Mouse (Mus musculus) heart, postnatal 10 days (tissue): ENCODE results near the gene Gadd45g. TPM values are rescaled to one million over a fixed set of nuclear protein-coding genes. Genes with fewer than 3 reads are reported as not detected.

Source experiments
- DNase-seq, 2 experiments: peaks; one replicate each; pipeline ENCODE4 v3.0.0; 2021
- intact Hi-C: fragments of 180-260 bp; cut with DNase I; formaldehyde crosslinking; loops from one replicate; pipeline ENCODE4 v1.15.1; 2025
- total RNA-seq, 2 experiments: library from RNA; stranded (reverse); gene quantifications; 2 replicates each; pipeline ENCODE4 v1.2.3; 2021

The Gadd45g gene
- total RNA-seq, 2 experiments from 2014 or later: 27.8 to 37.9 TPM

DNA sequence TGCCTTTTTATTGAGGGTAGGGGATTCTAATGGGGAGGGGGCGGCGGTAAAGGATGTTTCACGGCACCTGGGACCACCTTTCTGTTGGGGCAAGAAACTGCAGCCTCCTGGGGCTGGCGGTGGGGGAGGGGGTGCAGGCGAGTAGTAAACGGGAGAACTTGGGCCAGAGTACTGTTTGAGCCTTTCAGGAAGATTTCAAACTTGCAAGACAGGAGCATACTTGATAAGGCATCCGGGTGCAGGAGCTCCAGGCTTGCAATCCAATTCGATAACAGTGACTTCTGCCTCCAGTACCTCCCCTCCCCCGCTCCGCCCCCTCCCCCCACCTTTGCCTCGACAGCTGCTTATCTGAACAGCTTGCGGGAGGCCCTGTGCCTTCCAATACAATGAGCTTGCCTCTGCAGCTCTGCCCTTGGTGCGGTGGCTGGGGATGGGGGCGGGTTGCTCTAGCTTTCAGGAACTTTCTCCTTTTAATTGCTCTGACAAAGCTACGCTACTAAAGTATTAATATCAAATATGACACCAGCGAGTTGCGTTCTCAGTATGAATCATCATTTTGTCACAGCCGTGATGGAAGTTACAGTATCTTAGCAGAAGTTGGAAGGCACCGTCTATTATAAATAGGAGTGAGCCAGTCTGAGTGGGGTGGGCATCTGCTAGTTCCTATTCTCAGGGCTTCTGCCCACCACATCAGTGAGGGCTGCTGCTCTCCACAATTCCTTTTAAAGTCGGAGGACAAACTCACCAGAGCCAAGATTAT, 2.2 kb downstream of the Gadd45g start:
- intact Hi-C loops: loop anchor here (5.0 kb wide), 2 partner anchors 114 to 289 kb away; no protein-coding TSS in a partner anchor
- DNase-seq: peak; percentile 56 to 68

GRCm38 (mm10) chr13:51849241-51850033, 3.0 kb downstream of the Gadd45g start:
- intact Hi-C loops: loop anchor here (5.0 kb wide), 2 partner anchors 113 to 288 kb away; no protein-coding TSS in a partner anchor
- DNase-seq: peak in 1 of 2 experiments; percentile 76

- intact Hi-C loops: no loop called here
- DNase-seq: no peak
Measured at GRCm38 (mm10) chr13:51850565-51850964, 4.1 kb downstream of the Gadd45g start.

DNA sequence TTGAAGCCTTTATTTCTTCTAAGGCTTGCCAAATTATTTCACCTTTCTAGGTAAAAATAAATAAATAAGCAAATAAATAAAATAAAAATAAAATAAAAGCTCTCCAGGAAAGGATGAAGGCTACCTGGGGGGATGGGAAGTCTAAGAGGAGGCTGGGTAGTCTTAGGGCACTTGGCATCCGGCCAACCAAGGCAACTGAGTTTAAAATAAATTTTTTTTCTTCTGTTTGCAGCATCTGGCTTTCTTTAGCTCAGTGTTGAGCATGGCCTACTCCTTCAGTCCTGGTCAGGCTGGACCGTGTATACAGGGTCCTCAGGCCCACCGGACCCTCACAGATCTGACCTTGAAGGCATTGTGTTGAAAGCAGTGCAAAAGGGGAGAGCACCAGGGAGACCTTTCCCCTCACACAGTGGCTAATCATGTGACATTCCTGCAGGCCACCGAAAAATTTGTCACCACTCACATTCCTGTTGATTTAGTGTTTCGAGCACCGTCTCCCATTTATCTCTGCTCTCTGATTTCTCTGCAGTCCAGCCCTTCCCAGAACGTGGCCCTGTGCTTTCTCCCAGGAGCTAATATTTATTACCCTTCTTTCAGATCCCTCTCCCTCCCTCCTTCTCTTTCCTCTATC, 6.2 kb downstream of the Gadd45g start:
- intact Hi-C loops: loop anchor here (2.0 kb wide), 1 partner anchor 16 kb away; no protein-coding TSS in a partner anchor
- no peak for DNase-seq

DNA sequence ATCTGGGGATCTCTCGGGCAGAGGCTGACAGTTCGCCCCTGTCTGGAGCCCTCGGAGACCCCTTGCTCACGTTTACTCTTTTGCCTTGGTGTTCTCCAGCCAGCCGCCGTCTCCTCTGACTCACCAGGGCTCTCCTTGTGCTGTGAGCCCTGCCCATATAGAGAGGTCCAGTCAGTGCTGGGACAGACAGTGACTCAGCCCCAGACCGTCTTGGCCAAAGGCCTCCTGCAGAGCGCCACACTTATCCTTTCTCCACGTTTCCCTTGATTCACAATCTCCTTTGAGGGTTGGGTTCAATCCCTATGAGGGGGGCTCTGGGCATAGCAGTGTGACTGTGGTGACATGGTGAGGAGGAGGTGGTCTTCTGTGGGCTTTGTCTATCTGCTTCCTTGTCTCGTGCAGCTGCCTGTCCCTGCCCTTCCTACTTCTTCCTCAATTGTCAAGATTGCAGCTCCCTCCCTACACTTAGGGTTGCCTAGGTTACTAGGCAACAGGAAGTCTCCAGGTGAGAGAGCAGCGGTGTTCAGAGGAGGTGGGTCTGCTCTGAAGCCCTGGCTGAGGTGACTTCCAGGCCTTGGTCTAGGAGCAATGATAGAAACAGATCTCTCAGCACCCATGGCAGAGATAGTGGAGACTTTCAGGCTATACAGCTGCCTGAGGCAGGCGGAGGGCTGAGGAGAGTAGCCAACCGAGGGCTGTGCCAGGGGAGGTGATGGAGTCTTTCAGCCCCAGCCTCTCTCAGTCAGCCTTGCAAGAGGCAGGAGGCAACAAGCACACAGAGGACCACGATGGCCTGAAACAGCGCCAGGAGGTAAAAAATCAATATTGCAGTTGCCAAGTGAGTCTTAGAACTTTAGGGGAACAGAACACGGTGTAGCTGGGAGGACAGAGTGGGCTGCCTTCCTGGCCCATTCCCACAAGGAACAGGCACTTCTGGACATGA, 7.1 kb downstream of the Gadd45g start:
- peak in 1 of 2 experiments; percentile 55 for DNase-seq
- intact Hi-C loops: loop anchor here (2.0 kb wide), 1 partner anchor 15 kb away; no protein-coding TSS in a partner anchor

GRCm38 (mm10) chr13:51855584-51855983, 9.1 kb downstream of the Gadd45g start:
- no peak for DNase-seq
- intact Hi-C loops: no loop called here

GRCm38 (mm10) chr13:51857156-51857555, 10.7 kb downstream of the Gadd45g start:
- intact Hi-C loops: no loop called here
- DNase-seq: no peak

- intact Hi-C loops: no loop called here
- no peak for DNase-seq
Measured at GRCm38 (mm10) chr13:51858475-51858874, 12.0 kb downstream of the Gadd45g start.

DNA sequence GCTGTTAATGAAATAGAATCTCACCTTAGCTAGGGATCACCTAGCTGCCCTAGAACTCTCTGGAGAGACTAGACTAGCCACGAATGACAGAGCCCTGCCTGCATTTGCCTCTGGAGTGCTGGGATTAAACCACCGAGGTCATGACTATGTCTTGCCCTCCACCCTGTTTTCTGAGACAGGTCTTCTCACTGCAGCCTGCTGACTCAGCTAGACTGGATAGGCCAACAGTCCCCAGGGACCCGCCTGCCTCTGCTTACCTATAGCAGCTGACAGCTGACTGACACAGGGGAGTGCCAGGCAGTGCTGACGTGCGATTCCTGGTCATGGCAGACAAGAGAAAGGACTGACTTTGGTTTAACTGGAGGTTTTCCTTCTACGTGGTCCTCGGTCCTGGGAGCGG, 12.7 kb downstream of the Gadd45g start:
- no peak for DNase-seq
- intact Hi-C loops: no loop called here

- no peak for DNase-seq
- intact Hi-C loops: no loop called here
Measured at GRCm38 (mm10) chr13:51859798-51860197, 13.3 kb downstream of the Gadd45g start.

- intact Hi-C loops: no loop called here
- DNase-seq: no peak
Measured at GRCm38 (mm10) chr13:51862750-51863149, 16.3 kb downstream of the Gadd45g start.

- DNase-seq: no peak
- intact Hi-C loops: no loop called here
Measured at GRCm38 (mm10) chr13:51866151-51866659, 19.7 kb downstream of the Gadd45g start.

- DNase-seq: peak; percentile 68 to 85
- intact Hi-C loops: loop anchor here (2.0 kb wide), 1 partner anchor 16 kb away; no protein-coding TSS in a partner anchor
Measured at GRCm38 (mm10) chr13:51868491-51869128, 22.1 kb downstream of the Gadd45g start.

GRCm38 (mm10) chr13:51869129-51869491, 22.6 kb downstream of the Gadd45g start:
- peak in 1 of 2 experiments; percentile 31 for DNase-seq
- intact Hi-C loops: loop anchor here (2.0 kb wide), 1 partner anchor 16 kb away; no protein-coding TSS in a partner anchor

GRCm38 (mm10) chr13:51871148-51871547, 24.7 kb downstream of the Gadd45g start:
- intact Hi-C loops: no loop called here

GRCm38 (mm10) chr13:51872252-51872962, 25.9 kb downstream of the Gadd45g start:
- peak; percentile 72 to 76 for DNase-seq

More at GRCm38 (mm10) chr13:51871148-51871547, 24.7 kb downstream of the Gadd45g start:
- DNase-seq: peak; percentile 51 to 59

GRCm38 (mm10) chr13:51872963-51873514, 26.6 kb downstream of the Gadd45g start:
- intact Hi-C loops: no loop called here
- DNase-seq: no peak

More at GRCm38 (mm10) chr13:51872252-51872962, 25.9 kb downstream of the Gadd45g start:
- intact Hi-C loops: no loop called here

- intact Hi-C loops: no loop called here
- DNase-seq: no peak
Measured at GRCm38 (mm10) chr13:51873786-51874185, 27.3 kb downstream of the Gadd45g start.
